Mouse (Mus musculus) MEL (cell line): Measurements from ENCODE around the gene Syne2. TPM values are rescaled to one million over a fixed set of nuclear protein-coding genes. Genes with fewer than 3 reads are reported as not detected.

Experiments used
- DNase-seq: peaks from one replicate; pipeline ENCODE4 v3.0.0; 2011; ENCODE audit warnings: low read depth, low spot score
- H3K27ac ChIP-seq: 2 replicates; pipeline ENCODE4 v1.5.1; 2012; ENCODE audit warnings: low read depth, mild to moderate bottlenecking, control low read depth, low read length, moderate library complexity; ENCODE audit not compliant: control insufficient read depth
- H3K27me3 ChIP-seq, 2 experiments: fragments of 150-350 bp in 1 of 2; sonication (generic) in 1 of 2; 2 replicates each; pipeline ENCODE4 v1.6.1; 2012; ENCODE audit warnings: low read length in 2 of 2, mild to moderate bottlenecking in 2 of 2, improper control_type of control experiment in 1 of 2, moderate library complexity in 1 of 2; ENCODE audit not compliant: insufficient read depth in 2 of 2, control insufficient read depth in 1 of 2
- H3K36me3 ChIP-seq, 2 experiments: 2 replicates each; pipeline ENCODE4 v1.6.1; 2012 to 2014; ENCODE audit warnings: low read length in 2 of 2, improper control_type of control experiment in 1 of 2, inconsistent platforms in 1 of 2, mild to moderate bottlenecking in 1 of 2; ENCODE audit not compliant: insufficient read depth in 2 of 2, control insufficient read depth in 1 of 2
- H3K4me1 ChIP-seq, 2 experiments: fragments of 150-350 bp in 1 of 2; sonication (generic) in 1 of 2; 2 replicates each; pipeline ENCODE4 v1.6.1; 2012; ENCODE audit warnings: low read length in 2 of 2, improper control_type of control experiment in 1 of 2, mild to moderate bottlenecking in 1 of 2; ENCODE audit not compliant: insufficient read depth in 2 of 2, control insufficient read depth in 1 of 2
- H3K4me3 ChIP-seq, 2 experiments: fragments of 150-350 bp in 1 of 2; sonication (generic) in 1 of 2; 2 replicates each; pipeline ENCODE4 v1.5.1; 2012; ENCODE audit warnings: low read depth in 2 of 2, low read length in 2 of 2, mild to moderate bottlenecking in 2 of 2, moderate library complexity in 2 of 2, control low read depth in 1 of 2, improper control_type of control experiment in 1 of 2; ENCODE audit not compliant: control insufficient read depth in 1 of 2, insufficient read depth in 1 of 2
- H3K79me2 ChIP-seq: 2 replicates; pipeline ENCODE4 v1.6.1; 2012; ENCODE audit warnings: mild to moderate bottlenecking, low read length, moderate library complexity; ENCODE audit not compliant: control insufficient read depth, poor library complexity, insufficient read depth
- H3K9ac ChIP-seq: 2 replicates; pipeline ENCODE4 v1.6.1; 2012; ENCODE audit warnings: low read depth, mild to moderate bottlenecking, control low read depth, low read length, moderate library complexity; ENCODE audit not compliant: control insufficient read depth, poor library complexity, severe bottlenecking
- H3K9me3 ChIP-seq: fragments of 150-350 bp; sonication (generic); replicated peaks from 2 replicates; pipeline ENCODE4 v1.6.1; 2012; ENCODE audit warnings: mild to moderate bottlenecking, low read length, improper control_type of control experiment, moderate library complexity; ENCODE audit not compliant: insufficient read depth
- CTCF ChIP-seq, 3 experiments: IDR thresholded peaks in 2 of 3; conservative IDR thresholded peaks in 1 of 3; 2 replicates each; pipeline ENCODE4 v1.5.1; 2011 to 2012; ENCODE audit warnings: low read length in 3 of 3, low read depth in 2 of 3, mild to moderate bottlenecking in 2 of 3, improper control_type of control experiment in 1 of 3, inconsistent platforms in 1 of 3, mixed read lengths in 1 of 3, moderate library complexity in 1 of 3; ENCODE audit not compliant: control insufficient read depth in 1 of 3, insufficient read depth in 1 of 3, poor library complexity in 1 of 3, severe bottlenecking in 1 of 3
- E2F4 ChIP-seq: IDR thresholded peaks from 2 replicates; pipeline ENCODE4 v1.6.1; 2011; ENCODE audit warnings: low read depth, low read length, improper control_type of control experiment, borderline replicate concordance
- ETS1 ChIP-seq: IDR thresholded peaks from 2 replicates; pipeline ENCODE4 v1.6.1; 2012; ENCODE audit warnings: low read depth, mild to moderate bottlenecking, inconsistent platforms, low read length, improper control_type of control experiment, moderate library complexity
- GABPA ChIP-seq: IDR thresholded peaks from 2 replicates; pipeline ENCODE4 v1.6.1; 2012; ENCODE audit warnings: low read depth, mild to moderate bottlenecking, inconsistent platforms, low read length, improper control_type of control experiment, moderate library complexity
- GATA1 ChIP-seq: IDR thresholded peaks from 2 replicates; pipeline ENCODE4 v1.6.1; 2011; ENCODE audit warnings: low read depth, low read length, improper control_type of control experiment
- JUND ChIP-seq: IDR thresholded peaks from 2 replicates; pipeline ENCODE4 v1.6.1; 2011; ENCODE audit warnings: low read depth, mild to moderate bottlenecking, improper control_type of control experiment, low read length
- MAFK ChIP-seq: IDR thresholded peaks from 2 replicates; pipeline ENCODE4 v1.6.1; 2011; ENCODE audit warnings: low read depth, mild to moderate bottlenecking, low read length, improper control_type of control experiment, borderline replicate concordance
- MAX ChIP-seq: IDR thresholded peaks from 2 replicates; pipeline ENCODE4 v1.6.1; 2011; ENCODE audit warnings: low read length, improper control_type of control experiment
- NELFE ChIP-seq: IDR thresholded peaks from 2 replicates; pipeline ENCODE4 v1.6.1; 2011; ENCODE audit warnings: low read depth, low read length, improper control_type of control experiment
- NRF1 ChIP-seq: IDR thresholded peaks from 2 replicates; pipeline ENCODE4 v1.6.1; 2014; ENCODE audit warnings: low read depth, mild to moderate bottlenecking, inconsistent platforms, low read length, improper control_type of control experiment, moderate library complexity; ENCODE audit not compliant: poor library complexity, insufficient read depth, severe bottlenecking
- RAD21 ChIP-seq: IDR thresholded peaks from 2 replicates; pipeline ENCODE4 v1.6.1; 2011; ENCODE audit warnings: mild to moderate bottlenecking, low read depth, low read length, improper control_type of control experiment
- RCOR1 ChIP-seq: IDR thresholded peaks from 2 replicates; pipeline ENCODE4 v1.6.1; 2012; ENCODE audit warnings: low read depth, mild to moderate bottlenecking, inconsistent platforms, low read length, improper control_type of control experiment
- TBP ChIP-seq: IDR thresholded peaks from 2 replicates; pipeline ENCODE4 v1.8.0; 2011; ENCODE audit warnings: low read depth, low read length, improper control_type of control experiment
- TCF12 ChIP-seq: IDR thresholded peaks from 2 replicates; pipeline ENCODE4 v1.6.1; 2014; ENCODE audit warnings: low read depth, mild to moderate bottlenecking, inconsistent platforms, low read length, improper control_type of control experiment, moderate library complexity
- UBTF ChIP-seq: IDR thresholded peaks from 2 replicates; pipeline ENCODE4 v1.6.1; 2012; ENCODE audit warnings: low read depth, mild to moderate bottlenecking, inconsistent platforms, low read length, improper control_type of control experiment, moderate library complexity, borderline replicate concordance; ENCODE audit not compliant: insufficient read depth
- USF2 ChIP-seq, 2 experiments: IDR thresholded peaks; 2 replicates each; pipeline ENCODE4 v1.6.1; 2011 to 2012; ENCODE audit warnings: improper control_type of control experiment in 2 of 2, low read length in 2 of 2, borderline replicate concordance in 1 of 2, inconsistent platforms in 1 of 2, low read depth in 1 of 2, mild to moderate bottlenecking in 1 of 2; ENCODE audit not compliant: insufficient read depth in 1 of 2
- ZC3H11A ChIP-seq: IDR thresholded peaks from 2 replicates; pipeline ENCODE4 v1.6.1; 2012; ENCODE audit warnings: low read depth, mild to moderate bottlenecking, inconsistent platforms, low read length, improper control_type of control experiment
- ZMIZ1 ChIP-seq: IDR thresholded peaks from 2 replicates; pipeline ENCODE4 v1.6.1; 2012; ENCODE audit warnings: low read depth, mild to moderate bottlenecking, inconsistent platforms, low read length, improper control_type of control experiment, moderate library complexity
- ZNF384 ChIP-seq: IDR thresholded peaks from 2 replicates; pipeline ENCODE4 v1.6.1; 2012; ENCODE audit warnings: low read depth, mild to moderate bottlenecking, inconsistent platforms, low read length, improper control_type of control experiment
- polyA plus RNA-seq, 2 experiments: library from polyadenylated mRNA; stranded (reverse) in 1 of 2; unstranded in 1 of 2; fragments of >175 nt in 1 of 2; fragments of >200 nt in 1 of 2; gene quantifications; 2 replicates each; pipeline versions ENCODE4 v1.2.1 to v1.2.4; 2012; ENCODE audit warnings: low replicate concordance in 2 of 2, low read depth in 1 of 2; ENCODE audit not compliant: insufficient read length in 2 of 2, insufficient read depth in 1 of 2, missing spikeins in 1 of 2
- total RNA-seq: library from RNA; depleted of rRNA; stranded (reverse); fragments of 300-350 nt; gene quantifications from 2 replicates; pipeline ENCODE4 v1.2.3, GENCODE M21; 2012

Gene Syne2
- total and polyA plus RNA-seq, 3 experiments, result 0.06 to 0.15 TPM; not detected in 1

GRCm38 (mm10) chr12:75893392-75893791 is 75.5 kb downstream of the Syne2 start (continued):
- TF ChIP-seq ZNF384 (no peak), GABPA (no peak), USF2 (IDR thresholded peaks at IDR 0.05; ENCODE audit: borderline replicate concordance in 1 of 2, insufficient read depth in 1 of 2, low read depth in 1 of 2, low read length in 2 of 2) (no peak), ZMIZ1 (no peak), UBTF (no peak)

- no peaks in the 10 kb centered on the region for H3K79me2 ChIP-seq
- TF ChIP-seq NRF1 (no peak), RAD21 (peak; percentile 9; the same call in 1 of the 2 replicates), E2F4 (no peak), CTCF (IDR thresholded peaks at IDR 0.05 in 2 of 3, conservative IDR thresholded peaks at IDR 0.05 in 1 of 3; ENCODE audit: control insufficient read depth in 1 of 3, insufficient read depth in 1 of 3, low read depth in 2 of 3, low read length in 3 of 3, poor library complexity in 1 of 3, severe bottlenecking in 1 of 3) (peak; percentile 43 to 51 (median 49))
- DNase-seq, result peak; percentile 38
Observed at GRCm38 (mm10) chr12:75894316-75894997, 76.5 kb downstream of the Syne2 start.

GRCm38 (mm10) chr12:75894998-75895331 is 77.0 kb downstream of the Syne2 start:
- H3K9me3 ChIP-seq, result no peaks in the 10 kb centered on the region
- no peak overlapping the region for H3K27ac ChIP-seq
- no peaks in the 10 kb centered on the region for H3K36me3 ChIP-seq
- H3K4me1 ChIP-seq, result no peaks in the 10 kb centered on the region
- TF ChIP-seq JUND (no peak), RAD21 (no peak), CTCF (IDR thresholded peaks at IDR 0.05 in 2 of 3, conservative IDR thresholded peaks at IDR 0.05 in 1 of 3; ENCODE audit: control insufficient read depth in 1 of 3, insufficient read depth in 1 of 3, low read depth in 2 of 3, low read length in 3 of 3, poor library complexity in 1 of 3, severe bottlenecking in 1 of 3) (no peak), MAX (no peak), GATA1 (no peak), TCF12 (no peak), RCOR1 (no peak), NELFE (no peak), E2F4 (no peak), TBP (no peak), ETS1 (no peak), ZC3H11A (no peak), MAFK (no peak)
- TF ChIP-seq, all 39 proteins: peak for 0
- H3K27me3 ChIP-seq, result peaks cover 3 to 4% of the 10 kb centered on the region in 2 experiments
- no peak overlapping the region for H3K4me3 ChIP-seq
- no peaks in the 10 kb centered on the region for H3K79me2 ChIP-seq
- H3K9ac ChIP-seq, result no peak overlapping the region
- no peak for DNase-seq

More at GRCm38 (mm10) chr12:75894316-75894997, 76.5 kb downstream of the Syne2 start:
- Histone ChIP-seq H3K27me3 (peaks cover 3 to 4% of the 10 kb centered on the region in 2 experiments), H3K36me3 (no peaks in the 10 kb centered on the region), H3K4me3 (no peak overlapping the region), H3K27ac (no peak overlapping the region), H3K9me3 (no peaks in the 10 kb centered on the region), H3K9ac (no peak overlapping the region), H3K4me1 (no peaks in the 10 kb centered on the region)
